Mouse (Mus musculus) lung, postnatal 36 days (tissue): ENCODE measurements at regions not wholly inside any gene's neighbourhood (a gene's known extent, or its start where the extent isn't known, plus 50 kb on each side); places are given as distances from the start of the nearest gene placed in this dataset.
"Not testable (repeated sequence)": the region's sequence is repeated elsewhere in the genome, so short reads cannot be mapped to it uniquely, and the experiment has no call there.

Experiments
- DNase-seq: peaks from one replicate; pipeline ENCODE4 v3.0.0; 2022; ENCODE audit warnings: mixed read lengths

DNA sequence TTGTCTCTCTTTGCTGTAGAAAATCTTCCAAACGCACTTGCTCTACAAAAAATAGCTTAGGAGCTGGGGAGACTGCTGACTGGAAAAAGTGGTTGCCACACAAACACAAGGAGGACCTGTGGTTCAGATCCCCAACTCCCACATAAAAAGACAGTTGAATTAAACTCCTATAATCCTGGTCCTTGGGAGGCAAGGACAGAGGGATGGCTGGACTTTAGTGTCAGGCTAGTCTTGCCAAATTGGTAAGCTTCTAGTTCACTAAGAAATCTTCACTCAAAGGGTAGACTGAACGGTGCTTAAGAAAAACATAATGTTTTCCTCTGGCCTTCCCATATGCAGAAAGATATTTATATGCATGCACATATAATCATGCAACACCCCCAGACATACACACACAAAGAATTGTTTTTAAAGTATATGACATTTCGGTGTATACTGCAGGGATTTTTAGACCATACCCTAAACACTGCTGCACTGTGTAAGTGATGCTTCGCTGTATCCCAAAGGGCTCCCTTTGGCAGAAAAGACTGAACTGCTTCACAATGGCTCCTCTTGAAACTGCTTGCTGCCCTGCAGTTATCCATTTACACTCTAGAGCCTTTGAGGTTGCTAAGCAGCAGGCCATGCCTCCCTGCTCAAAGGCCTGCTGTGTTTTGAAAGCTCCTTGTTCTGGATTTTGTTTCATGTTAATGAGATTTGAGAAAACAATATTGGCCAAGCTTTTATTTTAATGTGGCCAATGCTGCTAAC is 1299.3 kb downstream of the Zfp704 start:
- no peak for DNase-seq

DNA sequence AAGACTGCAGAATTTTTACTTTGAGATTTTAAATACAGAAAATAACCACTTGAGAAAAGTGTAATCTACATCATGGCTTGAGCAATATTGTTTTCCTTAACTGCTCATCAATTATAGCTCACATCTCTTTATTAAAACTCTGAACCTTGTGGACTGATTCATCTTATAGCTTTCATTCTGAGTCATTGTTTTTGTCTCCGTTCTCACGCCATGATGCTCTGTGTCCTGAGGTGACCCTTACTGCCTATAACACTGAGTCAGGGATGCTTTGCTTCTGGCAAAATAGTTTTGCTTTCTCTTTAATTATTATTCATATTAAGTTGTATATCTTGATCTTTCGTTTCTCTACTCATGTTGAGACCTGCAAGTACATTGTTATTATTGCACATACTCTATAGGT is 1302.6 kb downstream of the Zfp704 start:
- no peak for DNase-seq

DNA sequence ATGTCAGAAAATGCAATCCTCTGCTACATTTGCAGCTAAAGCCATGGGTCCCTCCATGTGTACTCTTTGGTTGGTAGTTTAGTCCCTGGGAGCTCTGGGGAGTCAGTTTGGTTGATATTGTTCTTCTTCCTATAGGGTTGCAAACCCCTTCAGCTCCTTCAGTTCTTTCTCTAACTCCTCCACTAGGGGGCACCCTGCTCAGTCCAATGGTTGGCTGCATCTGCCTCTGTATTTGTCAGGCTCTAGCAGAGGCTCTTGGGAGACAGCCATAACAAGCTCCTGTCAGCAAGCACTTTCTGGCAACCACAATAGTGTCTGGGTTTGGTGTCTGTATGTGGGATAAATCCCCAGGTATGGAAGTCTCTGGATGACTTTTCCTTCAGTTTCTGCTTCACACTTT is 1305.1 kb downstream of the Zfp704 start:
- DNase-seq: no peak

DNA sequence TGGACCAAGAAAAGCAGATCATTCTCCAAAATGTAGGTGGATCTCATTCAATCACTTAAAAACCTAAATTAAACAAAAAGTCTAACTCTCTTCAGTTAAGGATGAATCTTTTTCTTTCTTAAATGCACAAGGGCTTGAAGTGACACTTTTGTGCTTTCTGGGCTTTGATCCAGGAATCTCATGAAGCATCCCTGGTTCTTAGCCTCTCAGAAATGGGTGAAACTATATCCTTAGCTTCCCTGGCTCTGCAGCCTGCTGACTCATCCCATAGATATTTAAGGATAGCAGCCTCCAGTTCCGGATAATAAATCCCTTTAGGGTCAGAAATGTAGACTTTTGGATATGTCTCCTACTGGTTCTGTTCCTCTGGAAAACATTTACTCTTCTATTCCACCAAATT is 1316.8 kb downstream of the Zfp704 start:
- DNase-seq: no peak

DNA sequence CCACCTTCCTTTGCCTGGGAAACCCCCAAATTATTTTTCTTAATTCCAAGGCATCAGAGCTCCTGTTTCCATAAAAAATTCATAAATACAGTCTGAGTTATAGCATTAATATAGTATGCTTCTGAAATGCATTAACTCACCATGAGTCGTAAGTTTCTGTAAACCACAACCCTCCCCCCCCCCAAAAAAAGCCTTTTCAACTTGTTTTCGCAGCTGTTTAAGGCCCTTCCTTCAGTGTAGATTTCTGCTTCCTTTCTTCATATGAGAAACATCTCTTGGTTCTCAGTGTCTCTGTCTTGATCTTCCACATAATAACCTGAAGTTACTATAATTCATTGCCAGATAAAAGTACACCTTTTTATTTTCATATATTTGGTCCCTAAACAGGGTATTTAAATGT is 1320.3 kb downstream of the Zfp704 start:
- DNase-seq: no peak

DNA sequence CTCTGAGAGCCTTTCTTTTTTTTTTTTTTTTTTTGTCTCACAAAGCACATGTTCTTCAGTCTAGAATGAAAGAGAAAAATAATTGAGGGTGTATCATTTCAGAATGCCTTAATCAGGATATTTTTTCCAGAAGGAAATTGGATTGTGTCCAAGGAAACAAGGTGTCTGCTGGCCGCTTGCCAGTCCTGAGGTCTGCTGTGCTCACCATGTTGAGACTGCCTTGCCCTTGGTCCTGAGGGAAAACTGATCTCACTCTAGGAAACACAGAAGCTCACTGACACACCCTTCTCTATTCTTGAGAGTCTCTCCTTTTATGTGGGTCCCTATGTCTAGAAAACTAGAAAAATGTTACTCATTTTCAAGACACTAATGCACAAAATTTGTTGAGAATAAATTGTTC is 1321.4 kb downstream of the Zfp704 start:
- no peak for DNase-seq

DNA sequence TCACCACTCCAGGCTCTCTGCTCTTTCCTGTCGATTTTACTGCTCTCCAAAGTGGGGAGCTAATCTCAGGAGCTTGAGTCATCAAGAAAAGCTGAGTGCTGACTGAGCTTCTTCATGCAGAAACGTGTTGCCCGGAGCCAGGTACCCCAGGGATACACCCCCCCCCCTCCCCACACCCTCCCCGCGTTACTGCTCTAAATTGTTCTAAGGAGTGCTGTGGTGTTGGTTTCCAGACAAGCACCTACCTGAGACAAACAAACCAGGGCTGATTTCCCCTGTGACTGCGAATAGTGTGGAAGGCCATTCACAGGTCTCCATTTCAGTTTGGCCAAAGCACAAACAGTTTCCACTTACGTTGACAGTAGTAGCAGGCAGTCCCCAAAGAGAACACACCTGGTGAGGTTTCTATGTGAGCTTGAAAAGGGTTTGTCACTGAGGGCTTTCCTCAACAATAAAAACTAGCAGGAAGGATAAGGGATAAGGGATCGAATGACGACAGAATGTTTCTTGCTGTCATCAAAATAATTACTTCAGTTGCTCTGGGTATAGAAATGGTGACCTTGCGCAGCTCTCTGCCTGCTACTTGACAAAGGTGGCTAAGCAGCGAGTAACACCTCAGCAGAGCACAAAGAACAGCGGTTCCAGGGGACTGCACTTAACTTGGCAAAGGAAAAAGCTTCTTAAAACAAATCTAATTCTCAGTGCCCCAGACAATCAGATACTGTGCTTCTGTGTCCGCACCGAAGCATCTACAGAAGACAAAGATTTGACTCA is 1325.0 kb downstream of the Zfp704 start:
- DNase-seq: no peak

DNA sequence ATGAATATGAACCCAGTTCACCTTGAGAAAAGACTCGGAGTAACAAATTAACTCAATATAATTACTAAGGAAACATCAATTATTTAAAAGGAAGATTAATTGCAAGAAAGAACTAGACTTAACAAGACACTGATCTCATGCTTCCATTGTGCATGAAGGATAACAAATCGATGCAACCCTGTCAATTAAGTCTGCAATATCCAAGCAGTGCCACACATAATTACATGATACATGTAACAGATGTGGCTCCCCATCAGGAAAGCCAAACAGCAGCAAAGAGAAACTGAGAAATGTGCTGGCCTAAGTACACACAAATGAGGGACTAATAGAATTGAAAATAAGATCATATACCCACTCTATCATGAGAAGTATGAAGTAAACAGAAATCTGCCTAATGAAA is 1327.5 kb downstream of the Zfp704 start:
- no peak for DNase-seq

DNA sequence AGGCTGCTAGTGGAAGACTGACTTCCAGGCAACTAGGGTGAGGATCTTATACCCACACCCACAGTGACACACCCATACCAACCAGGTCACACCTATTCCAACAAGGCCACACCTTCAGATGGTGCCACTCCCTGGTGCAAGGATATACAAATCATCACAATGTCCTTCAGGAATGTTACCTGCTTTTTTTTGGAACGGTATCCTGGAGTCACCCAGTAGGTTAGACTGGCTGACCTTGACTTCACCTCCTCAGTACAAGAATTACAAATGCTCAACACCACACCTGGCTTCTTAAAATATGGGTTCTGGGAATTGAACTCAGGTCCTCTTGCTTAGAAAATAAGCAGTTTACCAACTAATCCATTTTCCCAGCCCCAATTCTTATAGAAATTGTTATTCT is 1333.2 kb downstream of the Zfp704 start:
- DNase-seq: no peak

DNA sequence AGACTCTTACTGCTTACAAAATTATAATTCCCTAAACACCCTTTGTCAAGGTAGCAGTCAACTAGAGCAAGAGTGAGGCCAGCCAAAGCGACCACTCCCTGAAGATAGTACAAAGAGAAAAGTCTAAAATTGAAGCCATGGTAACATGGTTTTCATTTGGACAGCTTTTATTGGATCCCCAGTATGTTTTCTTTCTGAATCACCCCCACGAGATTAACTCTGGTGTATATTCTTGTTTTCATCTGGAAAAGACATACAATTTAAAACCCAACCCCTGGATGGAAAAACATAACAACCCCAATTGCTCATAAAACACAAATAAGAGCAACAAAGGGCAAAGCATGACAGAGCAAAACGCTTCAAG is 1339.0 kb downstream of the Zfp704 start:
- DNase-seq: no peak

DNA sequence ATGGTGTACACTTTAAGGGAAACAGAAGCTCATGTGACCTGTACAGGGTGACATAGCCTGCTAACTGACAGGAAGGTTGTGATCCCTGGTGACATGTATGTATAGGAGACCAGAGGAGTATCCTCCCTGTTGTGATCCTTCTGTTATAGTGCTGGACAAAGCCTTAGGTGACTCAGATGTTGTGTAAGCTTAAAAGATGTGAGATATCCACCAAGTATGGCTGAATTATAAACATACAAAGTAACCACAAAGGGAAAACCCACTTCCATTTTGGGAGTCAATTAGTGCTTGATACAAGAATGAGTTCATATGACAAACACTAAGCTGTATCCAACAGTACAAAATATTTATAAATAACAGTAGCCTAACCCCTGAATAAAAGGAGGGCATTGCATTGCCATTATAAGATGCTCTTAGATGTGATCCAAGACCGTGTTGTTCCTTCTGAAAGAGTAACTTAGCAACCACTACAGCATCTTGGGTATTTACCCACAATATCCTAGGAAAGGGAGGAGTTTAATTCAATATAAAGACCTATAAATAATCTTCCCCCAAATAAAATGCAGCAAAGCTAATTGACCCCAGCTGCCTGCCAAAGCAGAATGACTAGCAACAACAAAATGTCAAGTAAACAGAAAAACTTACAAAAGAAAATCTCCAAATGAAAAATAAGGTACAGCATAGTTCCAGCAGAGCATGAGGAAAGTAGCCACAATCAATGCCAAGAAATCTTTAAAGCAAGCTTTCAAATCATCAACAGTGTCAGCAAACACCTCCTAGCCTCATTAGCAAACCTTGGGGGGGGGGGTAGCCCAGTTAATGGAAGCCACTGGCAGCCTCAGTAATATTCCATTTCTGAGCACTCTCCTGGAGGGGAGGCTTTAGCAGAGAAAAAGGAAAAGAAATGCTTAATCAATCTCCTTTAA is 1339.6 kb downstream of the Zfp704 start:
- no peak for DNase-seq

DNA sequence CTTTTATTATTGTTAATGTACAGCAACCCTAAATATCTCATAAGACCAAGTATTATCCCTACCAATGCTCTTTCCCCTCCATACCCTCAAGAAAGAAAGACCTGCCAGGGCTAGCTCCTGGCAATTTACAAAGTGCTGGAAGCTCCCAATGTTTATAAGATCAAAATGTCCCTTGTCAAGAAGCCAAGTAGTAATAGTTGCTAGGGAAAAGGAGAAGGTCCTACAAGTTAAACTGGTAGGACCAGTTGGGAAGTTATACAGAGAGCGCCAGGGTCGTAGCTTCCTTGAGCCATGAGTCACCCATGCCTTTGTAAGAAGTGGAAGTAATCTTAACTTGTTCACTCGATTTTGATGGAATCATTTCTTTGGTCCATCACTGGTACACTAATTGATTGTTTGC is 1344.1 kb downstream of the Zfp704 start:
- DNase-seq: no peak

DNA sequence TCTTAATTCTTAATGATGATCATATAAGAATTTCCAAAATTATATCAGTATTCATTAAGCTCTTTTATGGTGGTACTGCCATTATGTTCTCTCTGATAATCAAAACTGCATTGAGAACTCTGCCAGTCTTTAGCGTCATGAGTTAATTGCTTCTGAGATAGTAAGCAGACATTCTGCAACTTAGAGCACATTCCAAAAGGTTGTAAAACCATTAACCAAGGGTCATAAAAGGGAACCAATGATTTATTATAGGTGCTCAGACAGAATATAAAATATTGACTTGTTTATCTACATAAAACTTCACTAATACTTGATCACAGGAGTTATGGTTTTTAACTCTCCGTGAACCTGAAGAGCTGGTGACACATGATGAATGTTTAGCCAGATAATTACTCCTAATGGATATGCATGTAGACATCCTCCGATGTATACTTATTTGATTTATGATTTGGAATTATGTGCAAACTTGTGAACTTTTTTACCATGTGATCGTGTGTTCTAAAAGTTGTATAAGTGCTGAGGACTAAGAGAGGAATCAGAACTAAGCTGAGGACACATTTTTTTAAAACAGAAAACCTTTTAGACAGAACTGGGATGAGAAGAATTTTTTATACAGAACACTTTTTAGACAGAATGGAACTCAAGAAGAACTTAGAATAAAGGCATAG is 1345.4 kb downstream of the Zfp704 start:
- no peak for DNase-seq

DNA sequence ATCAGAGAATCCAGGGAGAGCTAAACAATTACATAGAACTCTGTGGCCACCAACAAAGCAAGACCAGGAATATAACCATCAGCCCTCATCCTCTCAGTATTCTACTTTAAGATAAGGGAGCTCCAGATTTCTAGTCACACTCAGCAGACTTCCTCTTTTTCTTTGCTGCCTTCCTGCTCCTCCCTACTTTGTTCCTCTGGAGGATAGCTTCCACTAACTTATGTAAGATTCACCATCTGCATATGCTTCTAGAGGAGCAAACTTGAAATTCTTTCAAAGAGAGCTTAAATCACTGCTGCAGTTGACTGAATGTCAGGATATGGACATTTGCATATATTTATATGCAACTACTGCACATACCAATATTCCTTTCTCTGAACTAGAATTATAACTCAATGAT is 1352.6 kb downstream of the Zfp704 start:
- DNase-seq: no peak

DNA sequence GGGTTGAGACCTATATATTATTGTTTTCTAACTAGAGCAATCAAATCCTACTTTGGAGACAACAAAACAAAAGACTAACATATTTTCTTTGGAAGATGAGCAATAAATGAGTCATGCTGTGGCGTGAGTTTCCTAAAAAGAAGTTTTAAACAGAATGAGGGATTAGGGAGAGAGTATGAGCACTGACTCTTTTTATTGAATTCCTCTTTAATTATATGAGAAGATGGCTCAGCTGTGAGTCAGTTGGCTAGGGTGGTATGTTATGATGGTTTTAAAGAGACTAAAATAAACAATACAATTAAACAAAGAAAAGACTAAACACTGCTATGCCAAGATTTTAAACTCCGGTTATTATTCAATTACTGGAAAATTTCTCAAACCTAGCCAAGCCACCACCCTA is 1357.6 kb downstream of the Zfp704 start:
- no peak for DNase-seq

DNA sequence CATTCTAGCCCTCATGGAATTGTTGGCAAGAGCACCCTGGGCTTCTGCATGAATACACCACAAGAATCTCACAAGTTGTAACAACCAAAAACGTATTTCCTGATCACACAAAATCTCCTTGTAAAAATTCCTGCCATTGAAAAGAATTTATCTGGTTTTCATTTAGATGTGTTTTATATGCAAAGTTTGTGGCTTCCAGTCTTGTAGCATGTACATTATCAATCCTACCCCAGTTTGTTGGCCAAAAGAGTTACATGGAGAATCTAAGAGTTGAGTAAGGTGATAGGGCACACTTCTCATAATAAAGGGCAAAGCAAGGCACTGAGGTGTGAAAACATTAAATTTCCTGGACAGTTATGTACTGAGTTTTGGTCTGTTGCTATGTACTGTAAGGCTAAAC is 1361.0 kb downstream of the Zfp704 start:
- no peak for DNase-seq

DNA sequence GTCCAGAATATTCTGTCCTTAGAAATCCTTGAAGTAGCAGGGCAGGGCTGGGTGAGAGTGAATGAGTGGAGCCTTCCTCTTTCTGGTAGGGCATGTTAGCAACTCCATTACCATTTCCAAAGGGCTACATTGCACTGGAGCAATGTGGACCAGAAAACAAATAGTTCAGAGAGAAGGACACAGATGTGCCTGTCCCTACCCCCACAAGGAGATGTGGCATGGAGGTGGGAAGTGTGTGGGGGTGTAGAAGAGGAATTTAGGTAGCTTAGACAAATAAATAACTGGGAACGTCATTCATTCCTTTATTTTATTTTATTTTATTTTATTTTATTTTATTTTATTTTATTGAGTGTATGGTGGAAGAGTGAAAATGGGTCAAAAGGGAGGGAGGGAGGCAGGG is 1364.1 kb downstream of the Zfp704 start:
- peak; percentile 24 for DNase-seq

DNA sequence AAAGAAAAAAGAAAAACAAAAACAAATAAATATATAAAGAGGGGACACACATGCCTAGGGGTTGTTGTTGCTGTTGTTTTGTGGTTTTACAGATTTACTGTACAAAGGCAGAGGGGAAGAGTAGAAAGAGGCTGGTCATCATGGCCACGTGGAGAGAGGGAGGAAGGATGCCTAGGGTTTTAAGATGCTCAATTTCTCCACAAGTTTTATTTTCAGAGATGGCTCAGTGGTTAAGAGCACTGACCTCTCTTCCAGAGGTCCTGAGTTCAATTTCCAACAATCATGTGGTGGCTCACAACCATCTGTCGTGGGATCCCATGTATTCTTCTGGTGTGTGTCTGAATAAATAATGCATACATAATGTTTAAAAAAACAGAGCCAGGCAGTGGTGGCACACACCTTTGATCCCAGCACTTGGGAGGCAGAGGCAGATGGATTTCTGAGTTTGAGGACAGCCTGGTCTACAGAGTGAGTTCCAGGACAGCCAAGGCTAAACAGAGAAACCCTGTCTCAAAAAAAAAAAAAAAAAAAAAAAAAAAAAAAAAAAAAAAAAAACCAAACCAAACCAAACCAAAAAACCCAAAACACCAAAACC is 1364.6 kb downstream of the Zfp704 start:
- DNase-seq: peak; percentile 15

DNA sequence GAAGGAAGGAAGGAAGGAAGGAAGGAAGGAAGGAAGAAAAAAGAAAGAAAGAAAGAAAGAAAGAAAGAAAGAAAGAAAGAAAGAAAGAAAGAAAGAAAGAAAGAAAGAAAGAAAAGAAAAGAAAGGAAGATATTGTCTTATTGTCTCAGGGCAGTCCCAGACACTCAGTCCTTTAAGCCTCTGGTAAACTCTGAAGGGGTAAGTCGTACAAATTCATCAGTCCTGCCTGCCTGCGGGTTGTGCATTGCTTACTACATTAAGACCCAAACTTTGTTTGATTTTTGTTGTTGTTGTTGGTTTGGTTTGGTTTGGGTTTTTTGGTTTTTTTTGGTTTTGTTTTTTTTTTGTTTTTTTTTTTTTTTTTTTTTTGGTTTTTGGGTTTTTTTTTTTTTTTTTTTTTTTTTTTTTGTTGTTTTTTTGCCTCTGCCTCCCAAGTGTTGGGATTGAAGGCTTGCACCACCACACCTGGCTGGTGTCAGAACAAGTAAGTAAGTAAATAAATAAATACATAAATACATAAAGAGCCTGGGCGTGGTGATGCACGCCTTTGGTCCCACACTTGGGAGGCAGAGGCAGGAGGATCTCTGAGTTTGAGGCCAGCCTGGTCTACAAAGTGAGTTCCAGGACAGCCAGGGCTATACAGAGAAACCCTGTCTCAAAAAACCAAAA is 1365.2 kb downstream of the Zfp704 start:
- DNase-seq: not testable (repeated sequence)

DNA sequence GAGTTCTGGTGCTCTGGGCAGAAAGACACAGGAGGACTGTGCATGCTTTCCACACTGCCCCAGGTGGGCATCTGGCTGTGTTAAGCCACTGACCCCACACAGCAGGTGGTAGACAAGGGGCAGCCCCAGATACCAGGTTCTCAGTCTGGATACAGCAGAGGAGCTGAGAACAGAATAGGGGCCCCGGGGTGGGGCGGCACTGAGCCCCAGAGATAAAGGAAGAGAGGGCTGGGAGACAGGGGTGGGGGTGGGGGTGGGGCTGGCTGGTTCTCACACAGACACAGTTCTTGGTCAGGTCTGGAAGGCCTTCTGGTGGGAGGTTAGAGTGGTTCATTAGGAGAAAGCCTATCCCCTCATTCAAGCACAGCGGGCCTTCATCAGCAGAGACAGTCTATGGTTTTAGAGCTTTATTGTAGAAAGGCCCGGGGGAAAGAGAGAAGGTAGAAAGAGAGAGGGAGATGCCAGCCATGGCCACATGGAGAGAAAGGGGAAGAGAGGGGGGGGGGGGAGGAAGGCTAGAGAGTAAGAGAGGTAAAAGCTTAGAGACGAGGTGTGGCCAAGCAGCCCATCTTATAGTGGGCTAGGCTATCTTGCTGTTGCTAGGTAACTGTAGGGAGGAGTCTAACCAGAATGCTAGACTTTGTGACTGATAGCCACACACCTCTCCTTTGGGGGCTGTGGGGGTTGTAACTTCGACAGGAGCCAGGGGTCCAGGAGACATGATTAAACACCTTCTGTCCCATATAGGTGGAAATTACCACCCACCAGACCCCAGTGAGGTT is 1403.1 kb downstream of the Zfp704 start:
- no peak for DNase-seq

DNA sequence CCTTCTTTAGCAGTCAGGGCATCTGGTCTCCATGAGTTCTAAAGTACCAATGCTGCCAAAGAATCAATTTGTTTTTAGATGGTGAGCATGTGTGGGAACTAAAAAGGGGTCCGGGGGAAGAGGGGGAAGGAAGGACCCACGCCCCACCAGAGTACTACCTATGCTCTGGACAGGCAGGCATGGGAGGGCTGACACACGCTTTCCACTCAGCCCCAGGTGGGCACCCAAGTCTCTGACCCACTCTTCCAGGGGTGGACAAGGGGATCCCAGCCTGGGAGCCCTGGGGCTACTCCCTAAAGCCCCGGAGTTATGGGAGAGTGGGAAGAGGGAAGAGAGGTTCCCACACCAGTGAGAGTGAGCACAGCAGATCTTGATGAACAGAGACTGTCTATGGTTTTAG is 1446.9 kb downstream of the Zfp704 start:
- DNase-seq: no peak
